Mouse (Mus musculus): ENCODE results near the gene Stx8. TPM values are rescaled to one million over a fixed set of nuclear protein-coding genes. Genes with fewer than 3 reads are reported as not detected.
A peak's percentile ranks its signal among the peaks of the same experiment; 100 is the strongest.

Gene Stx8
- polyA plus RNA-seq, 1 experiment = 60.8 TPM

DNA sequence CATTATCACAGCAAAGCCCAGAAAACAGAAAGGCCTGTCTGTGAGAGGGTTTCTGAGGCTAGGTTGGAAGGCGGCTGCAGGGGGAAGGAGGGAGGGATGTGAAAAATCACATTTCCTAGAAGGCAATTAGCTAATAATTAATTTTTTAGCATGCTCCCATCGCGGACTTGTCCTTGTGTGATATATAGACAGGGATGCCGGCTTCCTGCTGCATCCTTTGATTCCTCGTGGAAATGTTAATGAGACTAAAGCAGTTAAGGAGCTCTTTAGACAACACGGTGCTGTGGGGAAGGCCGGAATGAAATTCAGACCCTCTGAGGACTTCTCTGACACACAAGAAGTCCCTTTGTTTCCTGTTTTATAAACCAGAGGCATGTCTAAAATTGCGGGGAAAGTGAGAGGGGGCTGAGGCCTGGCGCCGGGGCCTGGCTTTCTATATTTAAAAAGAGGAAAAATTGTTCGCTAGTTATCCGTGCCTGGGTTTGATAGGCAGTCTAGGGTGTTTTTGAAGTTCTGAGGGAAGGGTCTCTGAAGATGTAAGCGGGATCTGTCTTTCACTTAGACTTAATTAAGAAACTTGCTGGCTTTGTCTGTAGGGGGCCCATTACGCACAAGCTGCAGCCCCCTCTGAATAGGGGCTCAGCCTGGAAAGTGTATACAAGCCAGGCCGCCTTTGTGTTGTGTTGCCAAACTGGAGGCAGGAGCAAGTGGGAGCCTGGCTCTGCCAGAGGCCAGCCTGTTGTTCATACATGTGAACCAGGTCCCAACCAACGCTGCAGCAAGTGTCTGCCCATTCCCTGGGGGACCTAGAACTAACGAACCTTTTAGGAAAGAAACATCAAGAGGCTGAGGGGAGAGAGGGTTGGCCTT is 179.8 kb downstream of the Stx8 start:
- H3K4me1 ChIP-seq (ENCODE audit: control insufficient read depth, insufficient read depth, insufficient read length, low read length) = 0 out of 2 replicates have a peak, but pooled peaks cover 3% of the 10 kb centered on the region
- no peak overlapping the region for H3K4me3 ChIP-seq (ENCODE audit: insufficient read depth, low read depth, low read length)
- H3K27ac ChIP-seq (replicated peaks; ENCODE audit: low read depth, low read length) = no peak overlapping the region

DNA sequence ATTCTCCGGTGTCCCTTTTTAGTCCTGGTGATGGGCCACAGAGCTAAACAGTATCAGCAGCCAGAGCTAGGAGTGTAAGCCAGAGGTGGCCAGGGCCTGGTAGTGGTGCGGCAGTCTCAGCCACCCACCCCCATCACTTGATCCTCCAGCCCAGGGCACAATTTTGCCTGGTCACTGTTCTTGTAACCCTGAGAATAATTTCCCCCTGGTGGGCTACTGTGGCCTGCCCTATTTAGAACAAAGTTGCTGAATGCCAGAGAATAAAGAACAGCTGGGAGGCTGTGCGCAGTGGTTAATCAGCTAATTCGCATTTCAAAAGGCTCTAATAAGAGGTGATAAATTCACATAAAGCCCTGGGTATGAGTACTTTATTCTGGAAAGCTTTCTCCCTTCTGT is 180.5 kb downstream of the Stx8 start:
- H3K27ac ChIP-seq (replicated peaks; ENCODE audit: low read depth, low read length) = no peak overlapping the region
- H3K4me1 ChIP-seq (ENCODE audit: control insufficient read depth, insufficient read depth, insufficient read length, low read length) = 0 out of 2 replicates have a peak, but pooled peaks cover 3% of the 10 kb centered on the region
- no peak overlapping the region for H3K4me3 ChIP-seq (ENCODE audit: insufficient read depth, low read depth, low read length)

DNA sequence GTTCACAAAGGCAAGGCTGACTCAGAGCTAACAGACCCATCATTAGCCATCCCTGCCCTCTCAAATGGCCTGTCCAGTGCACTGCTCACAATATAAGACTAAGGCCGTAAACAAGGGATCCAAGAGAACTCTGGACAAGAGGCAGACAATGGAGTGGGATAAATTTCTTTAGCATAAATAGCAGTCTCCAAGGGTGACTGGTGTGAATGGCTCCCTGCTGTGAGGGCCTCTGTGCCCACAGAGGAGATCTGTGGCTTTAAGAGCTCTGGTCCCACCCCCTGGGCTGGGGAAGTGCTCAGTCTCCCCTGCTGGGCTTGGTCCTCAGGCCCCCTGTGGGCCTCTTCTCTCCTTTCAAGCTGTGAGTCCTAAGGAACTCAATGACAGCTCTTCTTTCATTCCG is 184.9 kb downstream of the Stx8 start:
- Histone ChIP-seq H3K4me1 (ENCODE audit: control insufficient read depth, insufficient read depth, insufficient read length, low read length) (no peaks in the 10 kb centered on the region), H3K4me3 (ENCODE audit: insufficient read depth, low read depth, low read length) (no peak overlapping the region), H3K27ac (replicated peaks; ENCODE audit: low read depth, low read length) (no peak overlapping the region)

DNA sequence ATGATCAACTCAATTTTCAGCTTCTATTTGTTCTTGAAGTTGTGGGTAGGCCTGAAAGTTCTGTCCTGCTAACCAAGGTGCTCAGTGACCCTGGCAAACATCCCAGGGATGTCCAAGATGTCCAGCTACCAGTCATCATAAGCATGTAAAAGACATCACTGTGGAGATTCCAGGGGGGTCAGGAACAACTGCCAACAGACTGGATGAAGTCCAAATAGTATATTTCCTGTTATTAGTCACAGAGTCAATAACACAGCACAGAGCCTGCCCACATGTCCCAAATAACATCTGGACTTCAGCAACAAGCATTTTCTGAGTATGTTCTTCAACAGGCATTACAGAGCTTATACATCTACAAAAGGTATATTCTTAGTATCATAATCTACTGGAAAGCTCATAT is 189.8 kb downstream of the Stx8 start:
- no peak overlapping the region for H3K27ac ChIP-seq (replicated peaks; ENCODE audit: low read depth, low read length)
- no peak overlapping the region for H3K4me3 ChIP-seq (ENCODE audit: insufficient read depth, low read depth, low read length)
- no peaks in the 10 kb centered on the region for H3K4me1 ChIP-seq (ENCODE audit: control insufficient read depth, insufficient read depth, insufficient read length, low read length)

DNA sequence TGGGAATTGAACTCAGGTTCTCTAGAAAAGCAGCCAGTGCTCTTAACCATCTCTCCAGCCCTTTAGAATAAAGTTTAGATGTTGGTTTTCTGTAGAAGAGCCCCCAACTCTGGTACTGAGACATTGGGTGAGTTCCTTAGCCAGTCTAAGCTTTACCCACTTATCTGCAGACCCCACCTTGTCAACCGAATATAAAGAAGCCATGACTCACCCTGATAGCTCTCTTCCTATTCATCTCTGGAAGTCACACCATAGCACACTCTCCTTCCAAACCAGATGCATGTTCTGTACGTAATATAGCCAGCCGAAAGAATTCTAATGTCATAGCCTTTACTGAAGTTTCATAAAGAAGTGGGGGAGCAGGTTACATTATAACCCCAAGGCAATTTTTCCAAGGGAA is 192.2 kb downstream of the Stx8 start:
- H3K4me3 ChIP-seq (ENCODE audit: insufficient read depth, low read depth, low read length) = no peak overlapping the region
- H3K27ac ChIP-seq (replicated peaks; ENCODE audit: low read depth, low read length) = no peak overlapping the region
- H3K4me1 ChIP-seq (ENCODE audit: control insufficient read depth, insufficient read depth, insufficient read length, low read length) = no peaks in the 10 kb centered on the region

DNA sequence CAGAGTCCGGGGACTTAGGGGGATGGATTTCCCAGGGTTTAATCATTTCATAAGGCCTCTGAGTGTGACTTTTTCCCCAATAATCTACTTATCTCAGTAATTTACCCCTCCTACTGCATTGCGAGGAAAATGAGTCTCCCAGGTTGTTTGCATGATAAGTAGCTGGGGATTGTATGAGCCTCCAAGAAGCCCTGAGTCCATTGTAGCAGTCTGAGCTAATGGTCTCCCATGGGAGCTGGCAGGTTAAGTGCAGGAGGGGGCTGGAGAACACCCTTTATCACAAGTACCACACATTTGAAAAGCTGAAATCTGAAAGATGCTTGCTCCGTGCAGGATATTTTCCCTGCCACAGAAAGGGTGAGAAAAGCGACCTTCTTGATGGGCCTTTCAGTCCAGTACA is 193.9 kb downstream of the Stx8 start:
- Histone ChIP-seq H3K4me1 (ENCODE audit: control insufficient read depth, insufficient read depth, insufficient read length, low read length) (no peaks in the 10 kb centered on the region), H3K27ac (replicated peaks; ENCODE audit: low read depth, low read length) (no peak overlapping the region), H3K4me3 (ENCODE audit: insufficient read depth, low read depth, low read length) (no peak overlapping the region)

DNA sequence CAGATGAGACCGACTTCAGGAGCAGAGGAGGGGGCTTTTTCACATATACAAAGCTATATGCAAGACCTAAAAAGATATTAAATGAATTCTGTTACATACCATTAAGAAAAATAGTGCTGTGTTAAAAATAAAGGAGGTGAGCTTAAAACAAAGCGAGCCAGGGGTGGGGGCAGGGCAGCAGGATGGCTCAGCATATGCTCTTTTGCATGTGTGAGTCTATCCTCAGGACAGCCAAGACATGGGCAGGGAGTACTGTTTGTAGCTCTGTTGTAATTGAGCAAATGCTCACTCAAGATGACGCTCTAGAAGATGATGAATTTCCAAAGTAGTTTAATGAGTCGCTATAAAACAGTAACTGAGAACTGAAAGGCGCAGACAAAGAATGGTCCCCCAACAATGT is 198.4 kb downstream of the Stx8 start:
- no peak overlapping the region for H3K27ac ChIP-seq (replicated peaks; ENCODE audit: low read depth, low read length)
- no peak overlapping the region for H3K4me3 ChIP-seq (ENCODE audit: insufficient read depth, low read depth, low read length)
- H3K4me1 ChIP-seq (ENCODE audit: control insufficient read depth, insufficient read depth, insufficient read length, low read length) = no peaks in the 10 kb centered on the region

DNA sequence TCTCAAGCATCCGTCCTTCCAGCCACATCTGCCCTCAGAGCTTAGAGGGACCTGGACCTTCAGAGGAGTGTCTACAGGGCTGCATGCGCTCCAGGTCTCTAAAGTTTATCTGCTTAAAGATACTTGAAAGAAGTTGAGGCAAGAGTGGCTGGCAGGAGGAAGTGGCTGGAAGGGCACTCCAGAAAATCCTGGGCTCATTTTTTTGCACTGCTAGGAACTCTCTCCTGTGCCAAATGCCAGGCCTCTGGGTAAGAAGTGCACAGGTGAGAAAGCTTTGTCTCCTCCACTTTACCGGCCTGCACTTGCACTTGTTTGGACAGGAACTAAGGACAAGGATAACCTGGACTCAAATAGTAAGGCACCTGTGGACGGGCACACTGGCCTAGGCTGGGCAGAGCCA is 202.4 kb downstream of the Stx8 start:
- Histone ChIP-seq H3K27ac (replicated peaks; ENCODE audit: low read depth, low read length) (no peak overlapping the region), H3K4me1 (ENCODE audit: control insufficient read depth, insufficient read depth, insufficient read length, low read length) (peaks cover 2% of the 10 kb centered on the region), H3K4me3 (ENCODE audit: insufficient read depth, low read depth, low read length) (no peak overlapping the region)

DNA sequence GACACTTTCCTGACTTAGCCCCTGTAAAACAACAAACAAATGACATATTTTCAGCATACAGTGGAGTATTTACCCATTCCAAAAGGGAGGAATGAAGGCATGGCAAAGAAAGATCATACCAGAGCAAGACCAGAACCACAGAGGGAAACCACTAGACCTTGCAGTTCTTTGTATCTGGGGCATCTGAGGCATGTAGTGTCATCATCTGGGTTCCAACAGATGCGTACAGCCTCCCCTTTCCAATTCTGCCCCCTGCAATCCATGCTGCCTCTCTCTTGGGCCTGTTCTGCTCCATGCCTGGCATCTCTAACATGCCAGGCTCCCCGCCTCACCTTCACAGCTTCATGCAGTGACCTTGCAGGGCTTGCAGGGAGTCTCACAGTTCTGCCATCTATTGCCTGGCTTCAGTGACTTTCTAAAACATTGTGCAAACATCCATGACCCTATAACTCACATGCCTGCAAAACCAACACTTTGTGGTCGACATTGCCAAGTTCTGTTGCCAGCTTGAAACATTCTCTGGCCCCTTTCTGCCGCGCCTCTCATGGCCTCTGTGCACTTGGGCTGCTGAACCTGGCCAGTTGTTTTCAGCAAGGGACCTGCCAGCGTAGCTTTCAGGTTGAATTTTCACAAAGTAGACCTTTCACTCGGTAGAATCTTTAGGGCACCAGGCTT is 206.1 kb downstream of the Stx8 start:
- Histone ChIP-seq H3K27ac (replicated peaks; ENCODE audit: low read depth, low read length) (no peak overlapping the region), H3K4me3 (ENCODE audit: insufficient read depth, low read depth, low read length) (no peak overlapping the region)

DNA sequence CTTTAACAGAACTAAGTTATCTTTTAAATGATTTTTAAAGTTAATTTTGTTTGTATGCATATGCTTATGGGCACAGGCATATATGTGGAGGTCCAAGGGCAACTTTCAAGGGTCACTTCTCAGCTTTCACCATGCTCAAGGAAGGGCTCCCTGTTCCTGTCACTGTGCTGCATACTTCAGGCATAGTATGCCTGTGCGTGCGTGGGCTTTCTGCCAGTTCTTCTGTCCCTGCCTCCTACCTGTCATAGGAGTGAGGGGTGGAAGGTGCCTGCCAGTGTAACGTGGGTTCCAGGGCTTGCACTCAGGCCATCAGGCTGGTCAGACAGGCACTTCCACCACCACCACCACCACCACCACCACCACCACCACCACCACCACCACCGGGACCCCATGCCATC is 206.7 kb downstream of the Stx8 start:
- peaks cover 2% of the 10 kb centered on the region for H3K4me1 ChIP-seq (ENCODE audit: control insufficient read depth, insufficient read depth, insufficient read length, low read length)
- H3K4me3 ChIP-seq (ENCODE audit: insufficient read depth, low read depth, low read length) = no peak overlapping the region
- H3K27ac ChIP-seq (replicated peaks; ENCODE audit: low read depth, low read length) = no peak overlapping the region

More for the DNA sequence above, 206.1 kb downstream of the Stx8 start:
- H3K4me1 ChIP-seq (ENCODE audit: control insufficient read depth, insufficient read depth, insufficient read length, low read length) = peaks cover 2% of the 10 kb centered on the region

DNA sequence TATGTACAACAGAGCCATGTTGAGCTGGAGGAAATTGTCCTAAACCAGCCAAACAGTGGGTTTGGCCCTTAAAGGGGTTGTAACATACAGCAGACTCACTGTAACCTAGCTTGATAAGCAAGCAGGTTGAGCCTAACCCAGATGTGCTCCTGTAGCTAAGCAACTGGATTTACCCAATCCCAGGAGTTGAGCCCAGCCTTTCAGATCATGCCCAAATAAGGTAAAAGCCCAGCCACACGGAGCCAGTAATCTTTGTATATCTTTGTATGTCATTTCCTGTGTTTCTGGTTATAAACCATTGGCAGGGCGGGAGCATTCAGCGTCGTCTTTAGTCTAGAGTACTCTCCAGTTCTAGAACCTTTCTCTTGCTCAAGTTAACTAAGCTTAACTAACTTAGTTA is 210.6 kb downstream of the Stx8 start:
- Histone ChIP-seq H3K27ac (replicated peaks; ENCODE audit: low read depth, low read length) (no peak overlapping the region), H3K4me3 (ENCODE audit: insufficient read depth, low read depth, low read length) (no peak overlapping the region)

DNA sequence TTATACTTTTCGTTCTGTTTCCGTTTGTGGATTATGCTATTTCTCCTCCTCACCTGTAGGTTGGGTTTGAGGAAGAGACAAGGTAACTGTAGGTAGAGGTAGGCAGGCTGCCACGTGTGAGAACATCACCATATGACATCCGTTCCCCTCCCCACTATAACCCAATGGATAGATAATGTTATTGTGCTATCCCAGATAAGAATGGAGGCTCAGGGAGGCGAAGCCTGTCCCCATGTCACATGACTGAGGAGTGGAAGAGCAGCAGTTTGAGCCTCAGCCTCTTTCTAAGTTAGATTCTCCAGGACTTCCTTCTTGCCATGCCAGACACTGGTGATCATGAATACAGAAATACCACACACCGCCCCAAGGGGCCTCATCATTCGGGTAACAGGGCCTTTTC is 211.4 kb downstream of the Stx8 start:
- H3K4me1 ChIP-seq (ENCODE audit: control insufficient read depth, insufficient read depth, insufficient read length, low read length) = peaks cover 2% of the 10 kb centered on the region
- H3K4me3 ChIP-seq (ENCODE audit: insufficient read depth, low read depth, low read length) = no peak overlapping the region

More for the DNA sequence above, 210.6 kb downstream of the Stx8 start:
- peaks cover 2% of the 10 kb centered on the region for H3K4me1 ChIP-seq (ENCODE audit: control insufficient read depth, insufficient read depth, insufficient read length, low read length)

DNA sequence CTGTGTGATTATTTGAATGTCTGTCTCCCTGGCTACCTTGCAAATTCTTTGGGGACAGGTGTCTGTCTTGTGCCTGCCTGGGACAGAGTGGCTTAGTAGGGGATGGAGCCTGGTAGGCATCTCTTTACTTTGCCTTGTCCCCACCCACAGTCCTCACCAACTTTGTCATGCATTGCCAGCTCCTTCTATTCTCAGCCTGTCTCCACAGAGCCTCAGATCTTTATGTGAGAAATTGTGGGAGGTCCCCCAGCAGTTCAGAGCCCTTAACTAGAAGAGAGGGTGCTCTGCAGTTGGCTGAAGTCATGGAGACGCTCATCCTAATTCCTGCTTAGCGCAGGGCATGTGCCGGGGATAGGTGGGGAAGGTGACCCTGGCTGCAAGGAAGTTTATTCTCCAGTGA is 219.7 kb downstream of the Stx8 start:
- Histone ChIP-seq H3K4me3 (ENCODE audit: insufficient read depth, low read depth, low read length) (no peak overlapping the region), H3K27ac (replicated peaks; ENCODE audit: low read depth, low read length) (no peak overlapping the region), H3K4me1 (ENCODE audit: control insufficient read depth, insufficient read depth, insufficient read length, low read length) (peaks cover 14% of the 10 kb centered on the region)

More for the DNA sequence above, 211.4 kb downstream of the Stx8 start:
- H3K27ac ChIP-seq (replicated peaks; ENCODE audit: low read depth, low read length) = no peak overlapping the region

DNA sequence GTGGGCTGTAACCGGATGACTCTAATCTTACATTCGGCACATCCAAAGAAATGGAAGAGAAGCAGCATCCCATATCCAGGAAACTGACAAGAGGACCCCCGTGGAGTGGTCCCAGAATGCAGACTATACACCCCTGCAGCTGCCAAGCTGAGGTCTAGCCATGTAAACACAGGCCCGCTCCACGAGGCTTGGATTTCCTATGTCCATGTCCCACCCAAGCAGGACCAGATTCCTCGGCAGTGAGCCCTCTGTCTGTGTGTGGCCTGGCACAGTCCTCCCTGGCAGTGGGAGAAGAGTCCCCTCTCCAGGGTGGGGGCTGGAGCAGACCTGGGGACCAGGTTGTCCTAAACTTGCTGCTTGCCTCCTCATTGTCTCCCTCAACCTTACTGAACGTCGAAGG is 221.2 kb downstream of the Stx8 start:
- peaks cover 14% of the 10 kb centered on the region for H3K4me1 ChIP-seq (ENCODE audit: control insufficient read depth, insufficient read depth, insufficient read length, low read length)
- H3K4me3 ChIP-seq (ENCODE audit: insufficient read depth, low read depth, low read length) = no peak overlapping the region
- no peak overlapping the region for H3K27ac ChIP-seq (replicated peaks; ENCODE audit: low read depth, low read length)

DNA sequence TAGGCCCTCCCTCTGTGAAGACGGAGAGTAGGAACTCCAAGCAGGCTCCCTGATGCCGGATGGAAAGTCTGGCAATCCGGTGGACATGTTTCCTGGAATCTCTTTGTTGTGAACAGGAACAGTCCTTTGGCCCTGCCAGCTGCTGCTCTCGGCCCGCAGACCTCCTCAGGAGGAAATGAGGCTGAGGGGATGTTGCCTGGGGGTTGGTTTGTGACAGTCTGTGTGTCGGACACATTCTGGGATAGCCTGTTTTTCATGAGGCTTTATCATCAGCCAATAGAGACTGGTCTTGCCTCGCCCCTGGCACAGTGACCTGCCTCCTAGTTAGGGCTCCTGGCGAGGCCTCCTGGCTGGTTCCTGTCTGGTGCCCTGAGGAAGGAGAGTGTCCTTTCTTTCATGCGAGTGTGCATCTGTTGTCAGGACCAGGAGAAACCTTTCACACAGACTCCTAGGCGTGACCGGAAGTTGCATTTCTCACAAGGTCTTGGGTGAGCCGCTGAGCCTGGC is 222.8 kb downstream of the Stx8 start:
- Histone ChIP-seq H3K4me3 (ENCODE audit: insufficient read depth, low read depth, low read length) (no peak overlapping the region), H3K27ac (replicated peaks; ENCODE audit: low read depth, low read length) (peak overlapping the region; percentile 95)

DNA sequence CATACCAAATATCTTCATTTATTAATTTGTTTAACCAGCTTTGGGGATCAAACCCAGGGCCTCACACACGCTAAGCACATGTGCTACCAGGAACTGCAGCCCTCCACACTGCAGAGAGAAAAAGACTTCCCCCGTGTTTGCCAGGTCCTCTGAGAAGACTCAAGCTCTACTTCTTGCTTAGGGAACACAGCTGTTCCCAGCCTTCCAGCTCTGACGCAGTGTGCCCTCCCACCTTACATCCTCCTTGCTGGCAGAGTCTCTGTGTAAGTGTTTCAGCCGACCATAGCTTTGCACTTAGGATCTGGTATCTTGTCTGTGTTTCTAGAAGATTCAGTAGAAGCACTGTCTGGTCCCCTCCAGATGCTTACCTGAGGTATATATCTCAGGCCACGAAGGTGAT is 224.9 kb downstream of the Stx8 start:
- no peak overlapping the region for H3K27ac ChIP-seq (replicated peaks; ENCODE audit: low read depth, low read length)
- H3K4me3 ChIP-seq (ENCODE audit: insufficient read depth, low read depth, low read length) = no peak overlapping the region
- H3K4me1 ChIP-seq (ENCODE audit: control insufficient read depth, insufficient read depth, insufficient read length, low read length) = peaks cover 35% of the 10 kb centered on the region

More for the DNA sequence above, 222.8 kb downstream of the Stx8 start:
- H3K4me1 ChIP-seq (ENCODE audit: control insufficient read depth, insufficient read depth, insufficient read length, low read length) = peaks cover 17% of the 10 kb centered on the region

Data from brown adipose tissue, adult 24 weeks (tissue).